Mouse (Mus musculus) neural tube, embryonic 13.5 days (tissue): ENCODE data around the gene Nras. TPM values are rescaled to one million over a fixed set of nuclear protein-coding genes. Genes with fewer than 3 reads are reported as not detected.

ENCODE experiments used
- ATAC-seq: fragments of 200-750 bp; cut with Nextera tagmentation; 2 replicates; pipeline ENCODE4 v1.8.0; 2017; ENCODE audit warnings: low read depth, mild to moderate bottlenecking, moderate TSS enrichment, moderate library complexity
- H3K27ac ChIP-seq: fragments of 300-500 bp; sonication (generic); replicated peaks from 2 replicates; pipeline ENCODE4 v1.5.1; 2015; ENCODE audit warnings: moderate library complexity, mild to moderate bottlenecking, inconsistent platforms
- H3K27me3 ChIP-seq: fragments of 300-500 bp; sonication (generic); 2 replicates; pipeline ENCODE4 v1.6.1; 2015; ENCODE audit warnings: mild to moderate bottlenecking, inconsistent platforms
- H3K36me3 ChIP-seq: fragments of 300-500 bp; sonication (generic); 2 replicates; pipeline ENCODE4 v1.6.1; 2015; ENCODE audit warnings: mild to moderate bottlenecking, inconsistent platforms
- H3K4me1 ChIP-seq: fragments of 300-500 bp; sonication (generic); replicated peaks from 2 replicates; pipeline ENCODE4 v1.6.1; 2015; ENCODE audit warnings: inconsistent platforms
- H3K4me2 ChIP-seq: fragments of 300-500 bp; sonication (generic); 2 replicates; pipeline ENCODE4 v1.6.1; 2015; ENCODE audit warnings: inconsistent platforms, mild to moderate bottlenecking, moderate library complexity
- H3K4me3 ChIP-seq: fragments of 300-500 bp; sonication (generic); 2 replicates; pipeline ENCODE4 v1.5.1; 2015; ENCODE audit warnings: mild to moderate bottlenecking, inconsistent platforms
- H3K9ac ChIP-seq: fragments of 300-500 bp; sonication (generic); 2 replicates; pipeline ENCODE4 v1.6.1; 2015; ENCODE audit warnings: moderate library complexity, mild to moderate bottlenecking, inconsistent platforms
- H3K9me3 ChIP-seq: fragments of 300-500 bp; sonication (generic); 2 replicates; pipeline ENCODE4 v1.6.1; 2016; ENCODE audit warnings: inconsistent platforms
- WGBS: fragments of 180-500 bp; shearing (Covaris S2); methylation state at CpG from one replicate; pipeline ENCODE4 v1.1.7; 2015; 5-methylcytosine and 5-hydroxymethylcytosine counted together
- polyA plus RNA-seq: library from polyadenylated mRNA; unstranded; fragments of >200 nt; fragmentation: Nextera tagmentation; extraction: Ambion mirVana; gene quantifications from 2 replicates; pipeline ENCODE4 v1.2.1, GENCODE M21; 2015

Gene Nras
- polyA plus RNA-seq, 1 experiment from 2014 or later, result 103 TPM

DNA sequence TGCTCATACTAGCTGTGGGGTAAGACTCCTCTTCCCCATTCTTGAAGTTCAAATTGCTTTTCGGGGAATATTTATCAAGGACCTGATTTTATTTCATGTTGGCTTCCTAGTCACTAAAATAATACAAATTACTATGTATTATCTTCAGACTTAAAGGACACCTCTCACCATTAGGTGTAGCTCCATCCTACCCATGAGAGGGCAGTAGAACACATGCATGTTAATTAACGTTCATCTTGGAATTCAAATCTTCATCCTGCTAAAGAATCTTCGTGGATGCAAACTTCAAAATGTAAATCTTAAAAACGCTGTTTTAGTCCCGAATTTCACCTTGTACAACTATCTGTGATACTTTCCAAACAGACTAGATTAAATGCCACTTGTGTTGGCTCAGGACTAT lies 43.1 kb downstream of the Nras start:
- Histone ChIP-seq H3K4me3 (no peak overlapping the region), H3K9ac (no peak overlapping the region), H3K27ac (no peak overlapping the region), H3K27me3 (peaks cover 53% of the 10 kb centered on the region), H3K36me3 (no peaks in the 10 kb centered on the region), H3K4me1 (peaks cover 17% of the 10 kb centered on the region), H3K9me3 (no peaks in the 10 kb centered on the region), H3K4me2 (no peak overlapping the region)
- WGBS, result 68% methylated on average over 5 of the region's 5 CpGs
- no peak for ATAC-seq

DNA sequence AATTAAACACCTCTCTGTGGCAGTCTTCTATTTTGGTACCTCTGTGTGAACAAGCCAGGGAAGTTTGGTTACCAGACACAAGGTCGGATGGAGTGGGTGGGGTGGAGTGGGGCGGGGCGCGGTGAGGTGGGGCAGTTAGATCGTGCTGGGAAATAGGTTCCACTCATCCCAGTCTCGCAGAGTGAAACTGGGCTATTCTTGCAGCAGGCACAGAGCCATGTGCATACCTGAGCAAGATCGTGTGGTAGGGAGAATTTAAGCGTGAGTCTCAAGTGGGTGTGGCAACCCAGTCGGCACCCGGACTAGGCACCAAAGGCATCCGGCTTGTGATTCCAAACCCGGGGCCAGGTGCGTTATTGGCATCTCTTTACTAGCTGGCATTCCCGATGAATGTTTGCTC lies 43.8 kb downstream of the Nras start:
- peak; percentile 38 for ATAC-seq
- WGBS, result 3% methylated on average over 14 of the region's 14 CpGs
- Histone ChIP-seq H3K9ac (peak overlapping the region; percentile 70), H3K4me3 (peak overlapping the region; percentile 60), H3K4me1 (peaks cover 17% of the 10 kb centered on the region), H3K27me3 (peaks cover 53% of the 10 kb centered on the region), H3K4me2 (peak overlapping the region; percentile 93), H3K27ac (no peak overlapping the region), H3K9me3 (no peaks in the 10 kb centered on the region), H3K36me3 (no peaks in the 10 kb centered on the region)

- H3K4me2 ChIP-seq, result peak within 1 kb of the TSS; percentile 93
- 2% methylated on average over 68 of the region's 72 CpGs for WGBS
Measured at GRCm38 (mm10) chr3:103102454-103103390, 44.6 kb downstream of the Nras start, which contains the start of gene Dennd2c. Dennd2c (plus strand) TSS chr3:103102604.

DNA sequence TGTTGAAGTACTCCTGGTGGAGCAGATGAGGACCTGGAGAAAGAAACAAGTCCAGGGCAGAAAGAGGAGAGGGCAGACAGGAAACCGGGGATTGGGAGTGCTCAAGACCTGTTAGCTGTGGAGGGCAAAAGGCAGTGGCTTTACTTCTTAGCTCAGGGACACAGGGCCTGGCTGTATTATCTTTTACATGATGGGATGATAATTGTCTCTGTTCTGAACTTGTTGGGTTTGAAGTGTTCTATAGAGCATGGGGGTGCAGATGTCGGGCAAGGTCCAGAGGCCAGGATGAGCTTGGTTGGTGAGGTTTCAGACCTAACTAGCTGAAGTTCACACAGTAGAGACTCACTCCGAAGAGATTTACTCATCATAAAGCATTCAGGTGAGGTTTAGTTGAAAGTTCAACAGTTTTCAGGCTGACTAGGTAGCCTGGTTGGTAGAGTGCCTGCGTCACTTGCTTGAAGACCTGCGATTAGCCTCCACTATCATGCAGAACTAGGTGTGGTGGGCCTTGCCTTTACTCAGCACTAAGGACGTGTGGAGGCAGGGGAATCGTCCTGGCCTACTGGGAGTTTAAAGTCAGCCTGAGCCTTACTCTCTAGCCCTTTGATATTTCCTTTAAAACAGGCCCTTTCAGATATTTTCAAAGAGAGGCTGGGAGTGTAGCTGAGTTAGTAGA lies 49.6 kb downstream of the Nras start:
- no peak overlapping the region for H3K4me2 ChIP-seq
- no peaks in the 10 kb centered on the region for H3K9me3 ChIP-seq
- WGBS, result 86% methylated on average over 7 of the region's 7 CpGs
- H3K27me3 ChIP-seq, result peaks cover 28% of the 10 kb centered on the region
- peaks cover 7% of the 10 kb centered on the region for H3K4me1 ChIP-seq
- H3K4me3 ChIP-seq, result no peak overlapping the region
- no peak for ATAC-seq
- no peak overlapping the region for H3K27ac ChIP-seq
- no peaks in the 10 kb centered on the region for H3K36me3 ChIP-seq
- no peak overlapping the region for H3K9ac ChIP-seq

More at GRCm38 (mm10) chr3:103102454-103103390, 44.6 kb downstream of the Nras start, which contains the start of gene Dennd2c:
- Histone ChIP-seq H3K27me3 (peaks cover 53% of the 10 kb centered on the region), H3K36me3 (no peaks in the 10 kb centered on the region), H3K9me3 (no peaks in the 10 kb centered on the region), H3K27ac (no peak within 1 kb of the TSS), H3K9ac (peak within 1 kb of the TSS; percentile 70), H3K4me3 (peak within 1 kb of the TSS; percentile 60), H3K4me1 (peaks cover 17% of the 10 kb centered on the region)
- peak; percentile 97 for ATAC-seq

DNA sequence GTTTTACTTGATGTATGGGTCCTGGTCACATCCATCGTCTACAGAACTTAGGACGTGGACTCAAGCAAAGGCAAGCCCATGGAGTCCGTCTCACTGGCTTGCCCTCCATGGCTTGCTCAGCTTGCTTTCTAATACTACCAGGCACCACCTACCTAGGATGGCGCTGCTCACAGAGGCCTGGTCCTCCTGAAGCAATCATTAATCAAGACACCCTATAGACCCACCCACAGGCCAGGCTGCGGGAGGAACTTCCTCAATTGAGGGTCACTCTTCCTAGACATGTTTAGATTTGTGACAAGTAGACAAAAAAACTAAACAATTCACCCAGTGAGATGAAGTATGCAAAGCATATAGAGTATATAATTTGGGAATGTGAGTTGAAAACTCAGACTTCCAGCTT lies 54.1 kb downstream of the Nras start:
- Histone ChIP-seq H3K4me3 (no peak overlapping the region), H3K27ac (no peak overlapping the region), H3K4me2 (no peak overlapping the region), H3K9me3 (no peaks in the 10 kb centered on the region), H3K27me3 (no peaks in the 10 kb centered on the region), H3K9ac (no peak overlapping the region), H3K4me1 (no peaks in the 10 kb centered on the region), H3K36me3 (no peaks in the 10 kb centered on the region)
- WGBS, result 82% methylated on average over 5 of the region's 5 CpGs
- no peak for ATAC-seq

Other genes with a start within 250 kb of the Nras start
- gene Sycp1, start 122.2 kb upstream of the Nras start, polyA plus RNA-seq, result not detected in 2 replicates
- gene Nr1h5, start 94.2 kb upstream of the Nras start, polyA plus RNA-seq, result 0.15 TPM in 1 of 2 replicates, not detected in the other
- gene Sike1, start 62.6 kb upstream of the Nras start, polyA plus RNA-seq, result 64.5 and 71.1 TPM in 2 replicates
- gene Csde1, start 37.9 kb upstream of the Nras start, polyA plus RNA-seq, result 406 and 467 TPM in 2 replicates
- gene Ampd1, start 15.7 kb downstream of the Nras start, polyA plus RNA-seq, result 0.87 TPM in 1 of 2 replicates, not detected in the other
- 1.7 and 2.6 TPM in 2 replicates for gene Dennd2c, start 44.3 kb downstream of the Nras start, polyA plus RNA-seq
- gene Bcas2, start 113.4 kb downstream of the Nras start, polyA plus RNA-seq, result 221 and 249 TPM in 2 replicates
- gene Trim33, start 221.0 kb downstream of the Nras start, polyA plus RNA-seq, result 29.2 and 30.1 TPM in 2 replicates